Mouse (Mus musculus): ENCODE measurements around the gene 0610040J01Rik. TPM values are rescaled to one million over a fixed set of nuclear protein-coding genes. Genes with fewer than 3 reads are reported as not detected.

The 0610040J01Rik gene
- polyA plus RNA-seq, 1 experiment from 2014 or later, result 2.1 TPM

- peak overlapping the region; percentile 57 for H3K9ac ChIP-seq (replicated peaks; ENCODE audit: low read length)
- no peaks in the 10 kb centered on the region for H3K36me3 ChIP-seq (replicated peaks; ENCODE audit: control insufficient read depth, insufficient read depth, low read depth, low read length)
- no peaks in the 10 kb centered on the region for H3K4me1 ChIP-seq (ENCODE audit: control insufficient read depth, insufficient read depth, low read length)
- peaks cover 6% of the 10 kb centered on the region for H3K27me3 ChIP-seq (ENCODE audit: control insufficient read depth, insufficient read depth, low read length)
- H3K27ac ChIP-seq (replicated peaks; ENCODE audit: low read depth, low read length), result no peak overlapping the region
- H3K9me3 ChIP-seq (replicated peaks; ENCODE audit: control insufficient read depth, low read length), result no peaks in the 10 kb centered on the region
- H3K4me2 ChIP-seq (ENCODE audit: low read depth, low read length), result peak overlapping the region; percentile 96
- H3K4me3 ChIP-seq (ENCODE audit: low read depth, low read length), result peak overlapping the region; percentile 50
- ATAC-seq (replicated peaks; ENCODE audit: insufficient number of reproducible peaks, low FRiP score, low TSS enrichment, low read depth), result no peak
- no peak for DNase-seq (ENCODE audit: low spot score)
- WGBS, result 1% methylated on average over 26 of the region's 26 CpGs
Measured at GRCm38 (mm10) chr5:63812509-63812865, 324 bp downstream of the 0610040J01Rik start.

GRCm38 (mm10) chr5:63816643-63817042 lies 4.5 kb downstream of the 0610040J01Rik start:
- H3K9me3 ChIP-seq (replicated peaks; ENCODE audit: control insufficient read depth, low read length), result no peaks in the 10 kb centered on the region
- H3K4me2 ChIP-seq (ENCODE audit: low read depth, low read length), result no peak overlapping the region
- ATAC-seq (replicated peaks; ENCODE audit: insufficient number of reproducible peaks, low FRiP score, low TSS enrichment, low read depth) (no peak), DNase-seq (ENCODE audit: low spot score) (no peak)
- H3K36me3 ChIP-seq (replicated peaks; ENCODE audit: control insufficient read depth, insufficient read depth, low read depth, low read length), result no peaks in the 10 kb centered on the region
- H3K27me3 ChIP-seq (ENCODE audit: control insufficient read depth, insufficient read depth, low read length), result peaks cover 6% of the 10 kb centered on the region
- no peak overlapping the region for H3K9ac ChIP-seq (replicated peaks; ENCODE audit: low read length)
- no peaks in the 10 kb centered on the region for H3K4me1 ChIP-seq (ENCODE audit: control insufficient read depth, insufficient read depth, low read length)
- WGBS, result 88% methylated on average over 7 of the region's 7 CpGs
- no peak overlapping the region for H3K27ac ChIP-seq (replicated peaks; ENCODE audit: low read depth, low read length)
- no peak overlapping the region for H3K4me3 ChIP-seq (ENCODE audit: low read depth, low read length)

- Histone ChIP-seq H3K27ac (replicated peaks; ENCODE audit: low read depth, low read length) (no peak overlapping the region), H3K4me2 (ENCODE audit: low read depth, low read length) (no peak overlapping the region), H3K27me3 (ENCODE audit: control insufficient read depth, insufficient read depth, low read length) (peaks cover 3% of the 10 kb centered on the region), H3K9me3 (replicated peaks; ENCODE audit: control insufficient read depth, low read length) (no peaks in the 10 kb centered on the region), H3K36me3 (replicated peaks; ENCODE audit: control insufficient read depth, insufficient read depth, low read depth, low read length) (no peaks in the 10 kb centered on the region), H3K4me1 (ENCODE audit: control insufficient read depth, insufficient read depth, low read length) (no peaks in the 10 kb centered on the region), H3K9ac (replicated peaks; ENCODE audit: low read length) (no peak overlapping the region), H3K4me3 (ENCODE audit: low read depth, low read length) (no peak overlapping the region)
- ATAC-seq (replicated peaks; ENCODE audit: insufficient number of reproducible peaks, low FRiP score, low TSS enrichment, low read depth), result no peak
- DNase-seq (ENCODE audit: low spot score), result no peak
- 82% methylated on average over 5 of the region's 5 CpGs for WGBS
Measured at GRCm38 (mm10) chr5:63817270-63817669, 5.1 kb downstream of the 0610040J01Rik start.

GRCm38 (mm10) chr5:63818975-63819374 lies 6.8 kb downstream of the 0610040J01Rik start:
- no peak for DNase-seq (ENCODE audit: low spot score)
- Histone ChIP-seq H3K9ac (replicated peaks; ENCODE audit: low read length) (no peak overlapping the region), H3K4me1 (ENCODE audit: control insufficient read depth, insufficient read depth, low read length) (no peaks in the 10 kb centered on the region), H3K27ac (replicated peaks; ENCODE audit: low read depth, low read length) (no peak overlapping the region), H3K27me3 (ENCODE audit: control insufficient read depth, insufficient read depth, low read length) (no peaks in the 10 kb centered on the region), H3K4me3 (ENCODE audit: low read depth, low read length) (no peak overlapping the region), H3K9me3 (replicated peaks; ENCODE audit: control insufficient read depth, low read length) (no peaks in the 10 kb centered on the region), H3K4me2 (ENCODE audit: low read depth, low read length) (no peak overlapping the region), H3K36me3 (replicated peaks; ENCODE audit: control insufficient read depth, insufficient read depth, low read depth, low read length) (no peaks in the 10 kb centered on the region)
- 71% methylated on average over 4 of the region's 4 CpGs for WGBS
- ATAC-seq (replicated peaks; ENCODE audit: insufficient number of reproducible peaks, low FRiP score, low TSS enrichment, low read depth), result no peak

GRCm38 (mm10) chr5:63819519-63819918 lies 7.4 kb downstream of the 0610040J01Rik start:
- H3K27me3 ChIP-seq (ENCODE audit: control insufficient read depth, insufficient read depth, low read length), result no peaks in the 10 kb centered on the region
- no peaks in the 10 kb centered on the region for H3K36me3 ChIP-seq (replicated peaks; ENCODE audit: control insufficient read depth, insufficient read depth, low read depth, low read length)
- H3K9me3 ChIP-seq (replicated peaks; ENCODE audit: control insufficient read depth, low read length), result no peaks in the 10 kb centered on the region
- DNase-seq (ENCODE audit: low spot score), result no peak
- no peak overlapping the region for H3K4me3 ChIP-seq (ENCODE audit: low read depth, low read length)
- ATAC-seq (replicated peaks; ENCODE audit: insufficient number of reproducible peaks, low FRiP score, low TSS enrichment, low read depth), result no peak
- no peak overlapping the region for H3K4me2 ChIP-seq (ENCODE audit: low read depth, low read length)
- H3K9ac ChIP-seq (replicated peaks; ENCODE audit: low read length), result no peak overlapping the region
- H3K27ac ChIP-seq (replicated peaks; ENCODE audit: low read depth, low read length), result no peak overlapping the region
- no peaks in the 10 kb centered on the region for H3K4me1 ChIP-seq (ENCODE audit: control insufficient read depth, insufficient read depth, low read length)
- 75% methylated on average over 6 of the region's 6 CpGs for WGBS

- WGBS, result 90% methylated on average over 5 of the region's 5 CpGs
Measured at GRCm38 (mm10) chr5:63821176-63821575, 9.0 kb downstream of the 0610040J01Rik start.

GRCm38 (mm10) chr5:63821860-63822259 lies 9.7 kb downstream of the 0610040J01Rik start:
- WGBS, result 74% methylated on average over 8 of the region's 8 CpGs
- no peak for ATAC-seq (replicated peaks; ENCODE audit: insufficient number of reproducible peaks, low FRiP score, low TSS enrichment, low read depth)
- H3K4me2 ChIP-seq (ENCODE audit: low read depth, low read length), result no peak overlapping the region

More at GRCm38 (mm10) chr5:63821176-63821575, 9.0 kb downstream of the 0610040J01Rik start:
- DNase-seq (ENCODE audit: low spot score) (no peak), ATAC-seq (replicated peaks; ENCODE audit: insufficient number of reproducible peaks, low FRiP score, low TSS enrichment, low read depth) (no peak)
- no peak overlapping the region for H3K27ac ChIP-seq (replicated peaks; ENCODE audit: low read depth, low read length)
- H3K9ac ChIP-seq (replicated peaks; ENCODE audit: low read length), result no peak overlapping the region
- no peaks in the 10 kb centered on the region for H3K4me1 ChIP-seq (ENCODE audit: control insufficient read depth, insufficient read depth, low read length)
- no peak overlapping the region for H3K4me2 ChIP-seq (ENCODE audit: low read depth, low read length)
- no peaks in the 10 kb centered on the region for H3K9me3 ChIP-seq (replicated peaks; ENCODE audit: control insufficient read depth, low read length)
- H3K36me3 ChIP-seq (replicated peaks; ENCODE audit: control insufficient read depth, insufficient read depth, low read depth, low read length), result no peaks in the 10 kb centered on the region
- no peaks in the 10 kb centered on the region for H3K27me3 ChIP-seq (ENCODE audit: control insufficient read depth, insufficient read depth, low read length)
- no peak overlapping the region for H3K4me3 ChIP-seq (ENCODE audit: low read depth, low read length)

GRCm38 (mm10) chr5:63823362-63824332 lies 11.5 kb downstream of the 0610040J01Rik start:
- Histone ChIP-seq H3K27ac (replicated peaks; ENCODE audit: low read depth, low read length) (no peak overlapping the region), H3K9ac (replicated peaks; ENCODE audit: low read length) (no peak overlapping the region), H3K4me3 (ENCODE audit: low read depth, low read length) (no peak overlapping the region), H3K4me1 (ENCODE audit: control insufficient read depth, insufficient read depth, low read length) (no peaks in the 10 kb centered on the region), H3K27me3 (ENCODE audit: control insufficient read depth, insufficient read depth, low read length) (no peaks in the 10 kb centered on the region), H3K36me3 (replicated peaks; ENCODE audit: control insufficient read depth, insufficient read depth, low read depth, low read length) (no peaks in the 10 kb centered on the region), H3K9me3 (replicated peaks; ENCODE audit: control insufficient read depth, low read length) (no peaks in the 10 kb centered on the region), H3K4me2 (ENCODE audit: low read depth, low read length) (no peak overlapping the region)
- ATAC-seq (replicated peaks; ENCODE audit: insufficient number of reproducible peaks, low FRiP score, low TSS enrichment, low read depth) (no peak), DNase-seq (ENCODE audit: low spot score) (no peak)
- 73% methylated on average over 10 of the region's 10 CpGs for WGBS

More at GRCm38 (mm10) chr5:63821860-63822259, 9.7 kb downstream of the 0610040J01Rik start:
- Histone ChIP-seq H3K27ac (replicated peaks; ENCODE audit: low read depth, low read length) (no peak overlapping the region), H3K36me3 (replicated peaks; ENCODE audit: control insufficient read depth, insufficient read depth, low read depth, low read length) (no peaks in the 10 kb centered on the region), H3K9me3 (replicated peaks; ENCODE audit: control insufficient read depth, low read length) (no peaks in the 10 kb centered on the region), H3K27me3 (ENCODE audit: control insufficient read depth, insufficient read depth, low read length) (no peaks in the 10 kb centered on the region), H3K9ac (replicated peaks; ENCODE audit: low read length) (no peak overlapping the region), H3K4me1 (ENCODE audit: control insufficient read depth, insufficient read depth, low read length) (no peaks in the 10 kb centered on the region), H3K4me3 (ENCODE audit: low read depth, low read length) (no peak overlapping the region)
- no peak for DNase-seq (ENCODE audit: low spot score)

Measured in embryonic facial prominence, embryonic 11.5 days (tissue).